Mouse (Mus musculus): ENCODE measurements around the gene Wnt5b. TPM values are rescaled to one million over a fixed set of nuclear protein-coding genes. Genes with fewer than 3 reads are reported as not detected.

The Wnt5b gene
- polyA plus RNA-seq, 1 experiment from 2014 or later, result 9.6 TPM

- Histone ChIP-seq H3K4me3 (ENCODE audit: low read length) (no peak overlapping the region), H3K27me3 (ENCODE audit: insufficient read depth, low read length) (no peaks in the 10 kb centered on the region), H3K36me3 (ENCODE audit: insufficient read depth, low read length) (no peaks in the 10 kb centered on the region), H3K27ac (ENCODE audit: low read length) (no peak overlapping the region), H3K4me1 (ENCODE audit: insufficient read depth, low read length) (peaks cover 11% of the 10 kb centered on the region; the same call in 1 of the 2 replicates), H3K9me3 (ENCODE audit: low read length) (no peaks in the 10 kb centered on the region), H3K4me2 (replicated peaks; ENCODE audit: low read depth, low read length) (no peak overlapping the region), H3K9ac (replicated peaks; ENCODE audit: low read length) (no peak overlapping the region)
- no peak for ATAC-seq (ENCODE audit: low FRiP score, low TSS enrichment)
- 79% methylated on average over 15 of the region's 15 CpGs for WGBS
Measured at GRCm38 (mm10) chr6:119414262-119415043, 129.7 kb downstream of the Wnt5b start.

GRCm38 (mm10) chr6:119412588-119412987 is 131.6 kb downstream of the Wnt5b start:
- H3K36me3 ChIP-seq (ENCODE audit: insufficient read depth, low read length), result no peaks in the 10 kb centered on the region
- no peaks in the 10 kb centered on the region for H3K9me3 ChIP-seq (ENCODE audit: low read length)
- no peaks in the 10 kb centered on the region for H3K27me3 ChIP-seq (ENCODE audit: insufficient read depth, low read length)
- H3K27ac ChIP-seq (ENCODE audit: low read length), result no peak overlapping the region
- ATAC-seq (ENCODE audit: low FRiP score, low TSS enrichment), result no peak
- H3K9ac ChIP-seq (replicated peaks; ENCODE audit: low read length), result no peak overlapping the region
- H3K4me3 ChIP-seq (ENCODE audit: low read length), result no peak overlapping the region
- no peak overlapping the region for H3K4me2 ChIP-seq (replicated peaks; ENCODE audit: low read depth, low read length)
- H3K4me1 ChIP-seq (ENCODE audit: insufficient read depth, low read length), result peaks cover 9% of the 10 kb centered on the region; the same call in 1 of the 2 replicates
- WGBS, result 96% methylated on average over 4 of the region's 4 CpGs

DNA sequence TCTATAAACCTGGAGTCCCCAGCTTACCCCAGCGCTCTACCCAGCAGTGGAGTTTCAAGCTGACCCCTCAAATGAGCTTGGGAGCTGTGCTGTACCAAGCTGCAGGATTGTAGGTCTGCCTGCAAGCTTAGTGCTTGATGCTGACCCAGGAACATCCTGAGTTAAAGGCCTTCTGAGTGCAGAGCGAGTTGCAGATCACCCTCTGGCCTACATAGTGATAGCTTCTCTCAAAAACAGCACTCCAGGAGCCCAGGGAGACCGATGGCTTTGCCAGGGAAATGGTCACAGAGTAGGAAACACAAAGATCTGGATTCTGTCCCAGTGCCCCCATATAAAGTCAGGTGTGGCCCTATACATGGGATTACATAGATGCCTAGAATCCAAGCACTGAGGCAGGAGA is 132.6 kb downstream of the Wnt5b start:
- H3K4me1 ChIP-seq (ENCODE audit: insufficient read depth, low read length), result 0 out of 2 replicates have a peak, but pooled peaks cover 4% of the 10 kb centered on the region
- no peaks in the 10 kb centered on the region for H3K27me3 ChIP-seq (ENCODE audit: insufficient read depth, low read length)
- no peak overlapping the region for H3K4me3 ChIP-seq (ENCODE audit: low read length)
- no peaks in the 10 kb centered on the region for H3K36me3 ChIP-seq (ENCODE audit: insufficient read depth, low read length)
- H3K9me3 ChIP-seq (ENCODE audit: low read length), result no peaks in the 10 kb centered on the region
- no peak overlapping the region for H3K9ac ChIP-seq (replicated peaks; ENCODE audit: low read length)
- no peak for ATAC-seq (ENCODE audit: low FRiP score, low TSS enrichment)
- no peak overlapping the region for H3K27ac ChIP-seq (ENCODE audit: low read length)
- no peak overlapping the region for H3K4me2 ChIP-seq (replicated peaks; ENCODE audit: low read depth, low read length)
- WGBS, result 84% methylated on average over 3 of the region's 3 CpGs

DNA sequence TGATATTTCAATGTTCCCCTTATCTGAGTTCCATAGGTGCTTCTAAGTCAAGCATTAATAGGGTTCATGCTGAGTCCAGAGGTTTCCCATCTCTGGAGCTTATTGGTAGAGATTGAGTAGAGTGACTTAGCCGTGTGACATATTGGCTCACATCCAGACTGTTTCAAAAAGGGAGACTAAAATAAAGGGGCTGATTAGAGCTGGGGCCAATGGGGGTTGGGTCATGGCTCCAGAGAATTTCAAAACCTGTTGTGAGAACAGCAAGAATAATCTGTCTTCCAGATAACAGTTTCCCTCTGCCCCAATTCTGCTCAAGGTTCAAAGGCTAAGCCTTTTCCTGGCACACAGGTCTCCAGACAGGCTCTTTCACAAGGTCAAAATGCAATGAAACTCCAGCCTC is 134.4 kb downstream of the Wnt5b start:
- Histone ChIP-seq H3K9ac (replicated peaks; ENCODE audit: low read length) (no peak overlapping the region), H3K4me2 (replicated peaks; ENCODE audit: low read depth, low read length) (no peak overlapping the region), H3K27ac (ENCODE audit: low read length) (no peak overlapping the region), H3K4me3 (ENCODE audit: low read length) (no peak overlapping the region), H3K27me3 (ENCODE audit: insufficient read depth, low read length) (no peaks in the 10 kb centered on the region), H3K9me3 (ENCODE audit: low read length) (no peaks in the 10 kb centered on the region), H3K4me1 (ENCODE audit: insufficient read depth, low read length) (peaks cover 10% of the 10 kb centered on the region; the same call in 1 of the 2 replicates), H3K36me3 (ENCODE audit: insufficient read depth, low read length) (no peaks in the 10 kb centered on the region)
- 63% methylated on average over 1 of the region's 1 CpGs for WGBS
- no peak for ATAC-seq (ENCODE audit: low FRiP score, low TSS enrichment)

DNA sequence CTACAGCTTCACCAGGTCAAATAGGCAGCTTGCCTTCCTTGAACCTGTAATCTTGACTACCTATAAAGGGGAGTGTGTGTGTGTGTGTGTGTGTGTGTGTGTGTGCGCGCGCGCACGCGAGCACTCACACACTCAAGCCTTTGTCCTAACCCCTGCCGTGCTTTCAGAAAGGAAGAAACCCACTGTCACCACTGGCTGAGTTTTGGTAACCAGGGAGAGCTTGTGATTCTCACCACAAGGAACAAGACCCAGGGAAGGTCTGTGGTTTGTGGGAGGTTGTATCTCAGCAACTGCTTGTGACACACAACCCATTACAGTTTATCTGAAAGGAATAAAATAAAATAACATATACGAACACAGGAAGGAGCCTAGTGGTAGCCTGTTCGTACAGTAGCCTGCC is 135.6 kb downstream of the Wnt5b start:
- Histone ChIP-seq H3K4me2 (replicated peaks; ENCODE audit: low read depth, low read length) (no peak overlapping the region), H3K4me3 (ENCODE audit: low read length) (no peak overlapping the region), H3K9ac (replicated peaks; ENCODE audit: low read length) (no peak overlapping the region), H3K9me3 (ENCODE audit: low read length) (no peaks in the 10 kb centered on the region), H3K27me3 (ENCODE audit: insufficient read depth, low read length) (no peaks in the 10 kb centered on the region), H3K36me3 (ENCODE audit: insufficient read depth, low read length) (no peaks in the 10 kb centered on the region), H3K4me1 (ENCODE audit: insufficient read depth, low read length) (peaks cover 10% of the 10 kb centered on the region; the same call in 1 of the 2 replicates), H3K27ac (ENCODE audit: low read length) (no peak overlapping the region)
- no peak for ATAC-seq (ENCODE audit: low FRiP score, low TSS enrichment)
- 85% methylated on average over 9 of the region's 9 CpGs for WGBS

DNA sequence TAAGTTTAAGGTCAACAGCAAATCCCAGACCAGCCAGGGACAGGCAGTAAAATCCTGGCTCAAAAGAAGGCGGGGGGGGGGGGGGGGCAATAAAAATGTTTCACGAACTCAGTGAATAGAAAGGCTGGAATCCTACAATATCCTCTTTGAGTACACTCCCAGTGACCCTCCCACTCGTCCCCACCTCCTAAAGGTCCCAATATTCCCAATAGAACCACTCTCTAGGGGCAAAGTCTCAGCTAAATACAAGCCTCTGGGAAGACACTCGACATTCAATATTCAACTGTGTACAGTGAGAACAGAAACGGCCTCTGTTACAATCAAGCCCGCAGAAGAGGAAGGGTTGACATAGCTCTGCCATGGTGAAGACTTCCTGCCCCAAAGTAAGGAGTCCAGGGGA is 136.3 kb downstream of the Wnt5b start:
- no peaks in the 10 kb centered on the region for H3K9me3 ChIP-seq (ENCODE audit: low read length)
- 33% methylated on average over 6 of the region's 6 CpGs for WGBS
- H3K4me1 ChIP-seq (ENCODE audit: insufficient read depth, low read length), result peaks cover 10% of the 10 kb centered on the region; the same call in 1 of the 2 replicates
- H3K27me3 ChIP-seq (ENCODE audit: insufficient read depth, low read length), result no peaks in the 10 kb centered on the region
- H3K4me2 ChIP-seq (replicated peaks; ENCODE audit: low read depth, low read length), result no peak overlapping the region
- H3K9ac ChIP-seq (replicated peaks; ENCODE audit: low read length), result no peak overlapping the region
- no peak for ATAC-seq (ENCODE audit: low FRiP score, low TSS enrichment)
- H3K36me3 ChIP-seq (ENCODE audit: insufficient read depth, low read length), result no peaks in the 10 kb centered on the region
- H3K27ac ChIP-seq (ENCODE audit: low read length), result no peak overlapping the region
- H3K4me3 ChIP-seq (ENCODE audit: low read length), result no peak overlapping the region

- Histone ChIP-seq H3K27ac (ENCODE audit: low read length) (no peak overlapping the region), H3K36me3 (ENCODE audit: insufficient read depth, low read length) (no peaks in the 10 kb centered on the region)
- WGBS, result 45% methylated on average over 8 of the region's 8 CpGs
Measured at GRCm38 (mm10) chr6:119406528-119406927, 137.6 kb downstream of the Wnt5b start.

DNA sequence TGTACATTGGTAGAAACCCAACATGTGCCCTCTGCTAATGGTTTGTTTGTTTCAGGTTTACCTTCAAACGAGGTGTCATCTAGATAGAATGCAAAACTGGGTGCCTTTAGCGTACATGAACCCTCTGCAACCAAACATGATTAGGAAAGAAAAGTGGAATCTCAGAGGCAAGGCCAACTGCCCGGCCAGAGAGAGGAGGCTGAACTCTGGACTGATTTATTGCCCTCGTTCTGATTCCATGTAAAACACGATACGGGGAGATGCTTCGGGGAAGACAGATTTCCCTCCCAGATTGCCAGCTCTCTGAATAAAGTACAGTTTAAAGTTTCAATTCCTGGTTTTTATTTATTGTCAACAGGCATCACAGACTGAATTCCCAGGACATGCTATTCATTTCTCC is 138.8 kb downstream of the Wnt5b start:
- peak overlapping the region; percentile 41; the same call in 1 of the 2 replicates for H3K27ac ChIP-seq (ENCODE audit: low read length)
- WGBS, result 32% methylated on average over 7 of the region's 7 CpGs
- peaks cover 10% of the 10 kb centered on the region; the same call in 1 of the 2 replicates for H3K4me1 ChIP-seq (ENCODE audit: insufficient read depth, low read length)
- H3K27me3 ChIP-seq (ENCODE audit: insufficient read depth, low read length), result no peaks in the 10 kb centered on the region
- H3K36me3 ChIP-seq (ENCODE audit: insufficient read depth, low read length), result no peaks in the 10 kb centered on the region
- H3K9ac ChIP-seq (replicated peaks; ENCODE audit: low read length), result no peak overlapping the region
- no peak overlapping the region for H3K4me2 ChIP-seq (replicated peaks; ENCODE audit: low read depth, low read length)
- no peak overlapping the region for H3K4me3 ChIP-seq (ENCODE audit: low read length)
- H3K9me3 ChIP-seq (ENCODE audit: low read length), result no peaks in the 10 kb centered on the region
- peak; percentile 26; the same call in 1 of the 2 replicates for ATAC-seq (ENCODE audit: low FRiP score, low TSS enrichment)

More at GRCm38 (mm10) chr6:119406528-119406927, 137.6 kb downstream of the Wnt5b start:
- no peak for ATAC-seq (ENCODE audit: low FRiP score, low TSS enrichment)
- Histone ChIP-seq H3K9me3 (ENCODE audit: low read length) (no peaks in the 10 kb centered on the region), H3K4me3 (ENCODE audit: low read length) (no peak overlapping the region), H3K27me3 (ENCODE audit: insufficient read depth, low read length) (no peaks in the 10 kb centered on the region), H3K9ac (replicated peaks; ENCODE audit: low read length) (no peak overlapping the region), H3K4me2 (replicated peaks; ENCODE audit: low read depth, low read length) (no peak overlapping the region), H3K4me1 (ENCODE audit: insufficient read depth, low read length) (peaks cover 10% of the 10 kb centered on the region; the same call in 1 of the 2 replicates)

- Histone ChIP-seq H3K9ac (replicated peaks; ENCODE audit: low read length) (no peak overlapping the region), H3K27me3 (ENCODE audit: insufficient read depth, low read length) (no peaks in the 10 kb centered on the region), H3K4me2 (replicated peaks; ENCODE audit: low read depth, low read length) (no peak overlapping the region), H3K36me3 (ENCODE audit: insufficient read depth, low read length) (no peaks in the 10 kb centered on the region), H3K4me1 (ENCODE audit: insufficient read depth, low read length) (peaks cover 10% of the 10 kb centered on the region; the same call in 1 of the 2 replicates), H3K4me3 (ENCODE audit: low read length) (no peak overlapping the region), H3K9me3 (ENCODE audit: low read length) (no peaks in the 10 kb centered on the region), H3K27ac (ENCODE audit: low read length) (no peak overlapping the region)
- 0 out of 2 replicates have a peak, but pooled peaks have one; percentile 61 for ATAC-seq (ENCODE audit: low FRiP score, low TSS enrichment)
- WGBS, result 86% methylated on average over 4 of the region's 4 CpGs
Measured at GRCm38 (mm10) chr6:119404854-119405253, 139.3 kb downstream of the Wnt5b start.

GRCm38 (mm10) chr6:119402976-119403375 is 141.2 kb downstream of the Wnt5b start:
- Histone ChIP-seq H3K4me3 (ENCODE audit: low read length) (no peak overlapping the region), H3K27ac (ENCODE audit: low read length) (no peak overlapping the region), H3K9ac (replicated peaks; ENCODE audit: low read length) (no peak overlapping the region), H3K36me3 (ENCODE audit: insufficient read depth, low read length) (no peaks in the 10 kb centered on the region), H3K4me2 (replicated peaks; ENCODE audit: low read depth, low read length) (no peak overlapping the region), H3K9me3 (ENCODE audit: low read length) (no peaks in the 10 kb centered on the region), H3K27me3 (ENCODE audit: insufficient read depth, low read length) (no peaks in the 10 kb centered on the region), H3K4me1 (ENCODE audit: insufficient read depth, low read length) (peaks cover 8% of the 10 kb centered on the region; the same call in 1 of the 2 replicates)
- no peak for ATAC-seq (ENCODE audit: low FRiP score, low TSS enrichment)
- WGBS, result 83% methylated on average over 3 of the region's 3 CpGs
